Mouse (Mus musculus) liver, embryonic 11.5 days (tissue): ENCODE data around the gene Trib2. TPM values are rescaled to one million over a fixed set of nuclear protein-coding genes. Genes with fewer than 3 reads are reported as not detected.

ENCODE experiments used
- ATAC-seq: fragments of 200-750 bp; cut with Nextera tagmentation; replicated peaks from 2 replicates; pipeline ENCODE4 v1.8.0; 2017; ENCODE audit warnings: moderate number of reproducible peaks, mild to moderate bottlenecking, moderate TSS enrichment, moderate library complexity; ENCODE audit not compliant: low FRiP score
- DNase-seq: peaks from one replicate; pipeline ENCODE4 v3.0.0-alpha.2; 2017; ENCODE audit warnings: low spot score
- H3K27ac ChIP-seq: fragments of 300-500 bp; sonication (generic); 2 replicates; pipeline ENCODE4 v1.5.1; 2014; ENCODE audit warnings: mild to moderate bottlenecking, low read depth, low read length, control low read depth
- H3K27me3 ChIP-seq: fragments of 300-500 bp; sonication (generic); replicated peaks from 2 replicates; pipeline ENCODE4 v1.6.1; 2014; ENCODE audit warnings: low read length, mixed read lengths; ENCODE audit not compliant: control insufficient read depth, insufficient read depth
- H3K36me3 ChIP-seq: fragments of 300-500 bp; sonication (generic); 2 replicates; pipeline ENCODE4 v1.6.1; 2014; ENCODE audit warnings: mild to moderate bottlenecking, low read length, moderate library complexity, mixed read lengths; ENCODE audit not compliant: control insufficient read depth, insufficient read depth
- H3K4me1 ChIP-seq: fragments of 300-500 bp; sonication (generic); replicated peaks from 2 replicates; pipeline ENCODE4 v1.6.1; 2014; ENCODE audit warnings: low read length, mixed read lengths; ENCODE audit not compliant: control insufficient read depth, insufficient read depth
- H3K4me2 ChIP-seq: fragments of 300-500 bp; sonication (generic); 2 replicates; pipeline ENCODE4 v1.6.1; 2014; ENCODE audit warnings: mild to moderate bottlenecking, control low read depth, moderate library complexity
- H3K4me3 ChIP-seq: fragments of 300-500 bp; sonication (generic); 2 replicates; pipeline ENCODE4 v1.5.1; 2014; ENCODE audit warnings: low read depth, low read length, control low read depth
- H3K9ac ChIP-seq: fragments of 300-500 bp; sonication (generic); 2 replicates; pipeline ENCODE4 v1.6.1; 2014; ENCODE audit warnings: low read depth, low read length, control low read depth
- H3K9me3 ChIP-seq: fragments of 300-500 bp; sonication (generic); 2 replicates; pipeline ENCODE4 v1.6.1; 2016; ENCODE audit warnings: low read length, inconsistent platforms, mixed read lengths; ENCODE audit not compliant: control insufficient read depth
- WGBS: fragments of 180-500 bp; shearing (Covaris S2); extraction: QIAGEN DNeasy Blood & Tissue Kit; methylation state at CpG from one replicate; pipeline ENCODE4 v1.1.7; 2014; 5-methylcytosine and 5-hydroxymethylcytosine counted together
- polyA plus RNA-seq: library from polyadenylated mRNA; unstranded; fragments of >200 nt; fragmentation: Nextera tagmentation; extraction: Ambion mirVana; gene quantifications from 2 replicates; pipeline ENCODE4 v1.2.1, GENCODE M21; 2014

Gene Trib2
- polyA plus RNA-seq, 1 experiment from 2014 or later: 6.4 TPM

- DNase-seq (no peak), ATAC-seq (no peak)
- 90% methylated on average over 12 of the region's 12 CpGs for WGBS
- H3K9ac ChIP-seq: no peak overlapping the region
- H3K4me3 ChIP-seq: no peak overlapping the region
- no peak overlapping the region for H3K4me2 ChIP-seq
- H3K9me3 ChIP-seq: no peaks in the 10 kb centered on the region
- H3K27ac ChIP-seq: no peak overlapping the region
- no peaks in the 10 kb centered on the region for H3K4me1 ChIP-seq
- no peaks in the 10 kb centered on the region for H3K27me3 ChIP-seq
- H3K36me3 ChIP-seq: no peaks in the 10 kb centered on the region
Measured at GRCm38 (mm10) chr12:15840864-15841557, 24.3 kb upstream of the Trib2 start.

GRCm38 (mm10) chr12:15838201-15838600 lies 21.5 kb upstream of the Trib2 start:
- Histone ChIP-seq H3K4me3 (no peak overlapping the region), H3K9ac (no peak overlapping the region), H3K36me3 (no peaks in the 10 kb centered on the region), H3K4me1 (no peaks in the 10 kb centered on the region), H3K9me3 (no peaks in the 10 kb centered on the region), H3K27ac (no peak overlapping the region), H3K4me2 (no peak overlapping the region), H3K27me3 (no peaks in the 10 kb centered on the region)
- no peak for ATAC-seq
- WGBS: 83% methylated on average over 2 of the region's 2 CpGs
- no peak for DNase-seq

- DNase-seq: no peak
- H3K27ac ChIP-seq: no peak overlapping the region
- H3K9me3 ChIP-seq: no peaks in the 10 kb centered on the region
- no peaks in the 10 kb centered on the region for H3K27me3 ChIP-seq
- no peak for ATAC-seq
- no peak overlapping the region for H3K4me2 ChIP-seq
- 82% methylated on average over 4 of the region's 4 CpGs for WGBS
- H3K9ac ChIP-seq: no peak overlapping the region
- H3K4me1 ChIP-seq: no peaks in the 10 kb centered on the region
- H3K36me3 ChIP-seq: no peaks in the 10 kb centered on the region
- no peak overlapping the region for H3K4me3 ChIP-seq
Measured at GRCm38 (mm10) chr12:15837566-15837965, 20.8 kb upstream of the Trib2 start.

- no peaks in the 10 kb centered on the region for H3K36me3 ChIP-seq
- no peak for ATAC-seq
- no peak for DNase-seq
- no peaks in the 10 kb centered on the region for H3K9me3 ChIP-seq
- H3K4me2 ChIP-seq: no peak overlapping the region
- no peaks in the 10 kb centered on the region for H3K27me3 ChIP-seq
- no peak overlapping the region for H3K4me3 ChIP-seq
- WGBS: 87% methylated on average over 7 of the region's 7 CpGs
- no peaks in the 10 kb centered on the region for H3K4me1 ChIP-seq
- H3K9ac ChIP-seq: no peak overlapping the region
- no peak overlapping the region for H3K27ac ChIP-seq
Measured at GRCm38 (mm10) chr12:15832674-15833052, 15.9 kb upstream of the Trib2 start.

- Histone ChIP-seq H3K27me3 (no peaks in the 10 kb centered on the region), H3K4me1 (no peaks in the 10 kb centered on the region), H3K36me3 (no peaks in the 10 kb centered on the region), H3K9ac (no peak overlapping the region), H3K9me3 (no peaks in the 10 kb centered on the region), H3K27ac (no peak overlapping the region), H3K4me2 (no peak overlapping the region), H3K4me3 (no peak overlapping the region)
- ATAC-seq: no peak
- WGBS: 82% methylated on average over 3 of the region's 3 CpGs
- DNase-seq: no peak
Measured at GRCm38 (mm10) chr12:15831941-15832673, 15.4 kb upstream of the Trib2 start.

GRCm38 (mm10) chr12:15830750-15831149 lies 14.0 kb upstream of the Trib2 start:
- DNase-seq (no peak), ATAC-seq (no peak)
- Histone ChIP-seq H3K27me3 (no peaks in the 10 kb centered on the region), H3K4me2 (no peak overlapping the region), H3K27ac (no peak overlapping the region), H3K36me3 (no peaks in the 10 kb centered on the region), H3K4me3 (no peak overlapping the region), H3K9ac (no peak overlapping the region), H3K4me1 (no peaks in the 10 kb centered on the region), H3K9me3 (no peaks in the 10 kb centered on the region)
- WGBS: 79% methylated on average over 3 of the region's 3 CpGs

- no peaks in the 10 kb centered on the region for H3K27me3 ChIP-seq
- WGBS: 32% methylated on average over 2 of the region's 2 CpGs
Measured at GRCm38 (mm10) chr12:15828815-15829398, 12.2 kb upstream of the Trib2 start.

GRCm38 (mm10) chr12:15821019-15821418 lies 4.3 kb upstream of the Trib2 start:
- H3K9ac ChIP-seq: no peak overlapping the region
- H3K9me3 ChIP-seq: no peaks in the 10 kb centered on the region
- H3K4me1 ChIP-seq: no peaks in the 10 kb centered on the region
- no peak overlapping the region for H3K27ac ChIP-seq
- no peaks in the 10 kb centered on the region for H3K36me3 ChIP-seq
- no peak overlapping the region for H3K4me2 ChIP-seq
- no peak for ATAC-seq
- H3K27me3 ChIP-seq: peaks cover 7% of the 10 kb centered on the region
- no peak for DNase-seq
- H3K4me3 ChIP-seq: no peak overlapping the region

More at GRCm38 (mm10) chr12:15828815-15829398, 12.2 kb upstream of the Trib2 start:
- no peaks in the 10 kb centered on the region for H3K36me3 ChIP-seq
- no peak for ATAC-seq
- DNase-seq: no peak
- H3K4me1 ChIP-seq: no peaks in the 10 kb centered on the region
- H3K9me3 ChIP-seq: no peaks in the 10 kb centered on the region
- H3K4me3 ChIP-seq: no peak overlapping the region
- no peak overlapping the region for H3K27ac ChIP-seq
- no peak overlapping the region for H3K9ac ChIP-seq
- H3K4me2 ChIP-seq: no peak overlapping the region
